Mouse (Mus musculus): ENCODE data around the gene Aco1. TPM values are rescaled to one million over a fixed set of nuclear protein-coding genes. Genes with fewer than 3 reads are reported as not detected.

Aco1 gene
- polyA plus RNA-seq, 1 experiment from 2014 or later = 72.8 TPM

GRCm38 (mm10) chr4:40154751-40155150, 11.9 kb downstream of the Aco1 start:
- no peaks in the 10 kb centered on the region for H3K27me3 ChIP-seq (ENCODE audit: control insufficient read depth, insufficient read depth, low read length)
- no peak overlapping the region for H3K4me3 ChIP-seq (ENCODE audit: low read length)
- H3K9ac ChIP-seq (ENCODE audit: low read depth, low read length) = no peak overlapping the region
- H3K36me3 ChIP-seq (ENCODE audit: control insufficient read depth, insufficient read depth, low read length) = no peaks in the 10 kb centered on the region
- ATAC-seq (ENCODE audit: low FRiP score, low TSS enrichment) = no peak
- peaks cover 7% of the 10 kb centered on the region; the same call in 1 of the 2 replicates for H3K4me1 ChIP-seq (ENCODE audit: control insufficient read depth, insufficient read depth, low read length)
- H3K27ac ChIP-seq (ENCODE audit: low read depth, low read length) = no peak overlapping the region
- WGBS = 89% methylated on average over 4 of the region's 4 CpGs
- no peak overlapping the region for H3K4me2 ChIP-seq (replicated peaks; ENCODE audit: low read depth, low read length)
- H3K9me3 ChIP-seq (ENCODE audit: control insufficient read depth, low read length) = no peaks in the 10 kb centered on the region

GRCm38 (mm10) chr4:40155467-40155999, 12.7 kb downstream of the Aco1 start:
- H3K27ac ChIP-seq (ENCODE audit: low read depth, low read length) = no peak overlapping the region
- H3K4me3 ChIP-seq (ENCODE audit: low read length) = no peak overlapping the region
- peak; percentile 85 for ATAC-seq (ENCODE audit: low FRiP score, low TSS enrichment)
- H3K9ac ChIP-seq (ENCODE audit: low read depth, low read length) = no peak overlapping the region
- 63% methylated on average over 13 of the region's 13 CpGs for WGBS
- H3K4me1 ChIP-seq (ENCODE audit: control insufficient read depth, insufficient read depth, low read length) = peaks cover 7% of the 10 kb centered on the region; the same call in 1 of the 2 replicates
- H3K4me2 ChIP-seq (replicated peaks; ENCODE audit: low read depth, low read length) = no peak overlapping the region
- H3K36me3 ChIP-seq (ENCODE audit: control insufficient read depth, insufficient read depth, low read length) = no peaks in the 10 kb centered on the region
- no peaks in the 10 kb centered on the region for H3K9me3 ChIP-seq (ENCODE audit: control insufficient read depth, low read length)
- H3K27me3 ChIP-seq (ENCODE audit: control insufficient read depth, insufficient read depth, low read length) = no peaks in the 10 kb centered on the region

- no peak overlapping the region for H3K9ac ChIP-seq (ENCODE audit: low read depth, low read length)
- no peaks in the 10 kb centered on the region for H3K36me3 ChIP-seq (ENCODE audit: control insufficient read depth, insufficient read depth, low read length)
- WGBS = 69% methylated on average over 2 of the region's 2 CpGs
- no peak overlapping the region for H3K4me2 ChIP-seq (replicated peaks; ENCODE audit: low read depth, low read length)
- peaks cover 7% of the 10 kb centered on the region; the same call in 1 of the 2 replicates for H3K4me1 ChIP-seq (ENCODE audit: control insufficient read depth, insufficient read depth, low read length)
- H3K27ac ChIP-seq (ENCODE audit: low read depth, low read length) = no peak overlapping the region; the same call in 1 of the 2 replicates
- no peaks in the 10 kb centered on the region for H3K27me3 ChIP-seq (ENCODE audit: control insufficient read depth, insufficient read depth, low read length)
- no peak for ATAC-seq (ENCODE audit: low FRiP score, low TSS enrichment)
- no peaks in the 10 kb centered on the region for H3K9me3 ChIP-seq (ENCODE audit: control insufficient read depth, low read length)
- H3K4me3 ChIP-seq (ENCODE audit: low read length) = no peak overlapping the region
Observed at GRCm38 (mm10) chr4:40156153-40156552, 13.3 kb downstream of the Aco1 start.

- no peak for ATAC-seq (ENCODE audit: low FRiP score, low TSS enrichment)
- whole genome bisulfite sequencing = 82% methylated on average over 18 of the region's 18 CpGs
- Histone ChIP-seq H3K36me3 (ENCODE audit: control insufficient read depth, insufficient read depth, low read length) (no peaks in the 10 kb centered on the region), H3K4me2 (replicated peaks; ENCODE audit: low read depth, low read length) (no peak overlapping the region), H3K9ac (ENCODE audit: low read depth, low read length) (no peak overlapping the region), H3K9me3 (ENCODE audit: control insufficient read depth, low read length) (no peaks in the 10 kb centered on the region), H3K27me3 (ENCODE audit: control insufficient read depth, insufficient read depth, low read length) (no peaks in the 10 kb centered on the region), H3K27ac (ENCODE audit: low read depth, low read length) (peak overlapping the region; percentile 7; the same call in 1 of the 2 replicates), H3K4me3 (ENCODE audit: low read length) (no peak overlapping the region), H3K4me1 (ENCODE audit: control insufficient read depth, insufficient read depth, low read length) (peaks cover 7% of the 10 kb centered on the region; the same call in 1 of the 2 replicates)
Observed at GRCm38 (mm10) chr4:40156582-40157499, 14.0 kb downstream of the Aco1 start.

GRCm38 (mm10) chr4:40157500-40158223, 14.8 kb downstream of the Aco1 start:
- H3K4me2 ChIP-seq (replicated peaks; ENCODE audit: low read depth, low read length) = no peak overlapping the region
- H3K4me1 ChIP-seq (ENCODE audit: control insufficient read depth, insufficient read depth, low read length) = peaks cover 7% of the 10 kb centered on the region; the same call in 1 of the 2 replicates
- no peaks in the 10 kb centered on the region for H3K36me3 ChIP-seq (ENCODE audit: control insufficient read depth, insufficient read depth, low read length)
- 80% methylated on average over 5 of the region's 5 CpGs for WGBS
- no peak overlapping the region for H3K9ac ChIP-seq (ENCODE audit: low read depth, low read length)
- no peaks in the 10 kb centered on the region for H3K27me3 ChIP-seq (ENCODE audit: control insufficient read depth, insufficient read depth, low read length)
- no peak overlapping the region for H3K27ac ChIP-seq (ENCODE audit: low read depth, low read length)
- no peak for ATAC-seq (ENCODE audit: low FRiP score, low TSS enrichment)
- no peaks in the 10 kb centered on the region for H3K9me3 ChIP-seq (ENCODE audit: control insufficient read depth, low read length)
- no peak overlapping the region for H3K4me3 ChIP-seq (ENCODE audit: low read length)

GRCm38 (mm10) chr4:40158224-40158540, 15.3 kb downstream of the Aco1 start:
- Histone ChIP-seq H3K9me3 (ENCODE audit: control insufficient read depth, low read length) (no peaks in the 10 kb centered on the region), H3K9ac (ENCODE audit: low read depth, low read length) (no peak overlapping the region), H3K36me3 (ENCODE audit: control insufficient read depth, insufficient read depth, low read length) (no peaks in the 10 kb centered on the region), H3K27ac (ENCODE audit: low read depth, low read length) (no peak overlapping the region), H3K27me3 (ENCODE audit: control insufficient read depth, insufficient read depth, low read length) (no peaks in the 10 kb centered on the region), H3K4me3 (ENCODE audit: low read length) (no peak overlapping the region), H3K4me2 (replicated peaks; ENCODE audit: low read depth, low read length) (no peak overlapping the region), H3K4me1 (ENCODE audit: control insufficient read depth, insufficient read depth, low read length) (peaks cover 7% of the 10 kb centered on the region; the same call in 1 of the 2 replicates)
- no peak for ATAC-seq (ENCODE audit: low FRiP score, low TSS enrichment)
- WGBS = 95% methylated on average over 5 of the region's 5 CpGs

- no peak for ATAC-seq (ENCODE audit: low FRiP score, low TSS enrichment)
- no peaks in the 10 kb centered on the region for H3K9me3 ChIP-seq (ENCODE audit: control insufficient read depth, low read length)
- no peaks in the 10 kb centered on the region for H3K27me3 ChIP-seq (ENCODE audit: control insufficient read depth, insufficient read depth, low read length)
- H3K4me2 ChIP-seq (replicated peaks; ENCODE audit: low read depth, low read length) = no peak overlapping the region
- H3K36me3 ChIP-seq (ENCODE audit: control insufficient read depth, insufficient read depth, low read length) = peaks cover 7% of the 10 kb centered on the region; the same call in 1 of the 2 replicates
- H3K4me1 ChIP-seq (ENCODE audit: control insufficient read depth, insufficient read depth, low read length) = peaks cover 7% of the 10 kb centered on the region; the same call in 1 of the 2 replicates
- H3K9ac ChIP-seq (ENCODE audit: low read depth, low read length) = no peak overlapping the region
- no peak overlapping the region for H3K4me3 ChIP-seq (ENCODE audit: low read length)
- 94% methylated on average over 8 of the region's 8 CpGs for WGBS
- no peak overlapping the region for H3K27ac ChIP-seq (ENCODE audit: low read depth, low read length)
Observed at GRCm38 (mm10) chr4:40160591-40161434, 17.9 kb downstream of the Aco1 start.

- peaks cover 26% of the 10 kb centered on the region for H3K36me3 ChIP-seq (ENCODE audit: control insufficient read depth, insufficient read depth, low read length)
- no peak for ATAC-seq (ENCODE audit: low FRiP score, low TSS enrichment)
- H3K27ac ChIP-seq (ENCODE audit: low read depth, low read length) = no peak overlapping the region
- WGBS = 86% methylated on average over 10 of the region's 10 CpGs
- no peaks in the 10 kb centered on the region for H3K27me3 ChIP-seq (ENCODE audit: control insufficient read depth, insufficient read depth, low read length)
- no peaks in the 10 kb centered on the region for H3K9me3 ChIP-seq (ENCODE audit: control insufficient read depth, low read length)
- H3K9ac ChIP-seq (ENCODE audit: low read depth, low read length) = no peak overlapping the region
- H3K4me1 ChIP-seq (ENCODE audit: control insufficient read depth, insufficient read depth, low read length) = no peaks in the 10 kb centered on the region
- H3K4me2 ChIP-seq (replicated peaks; ENCODE audit: low read depth, low read length) = no peak overlapping the region
- no peak overlapping the region for H3K4me3 ChIP-seq (ENCODE audit: low read length)
Observed at GRCm38 (mm10) chr4:40163646-40164045, 20.8 kb downstream of the Aco1 start.

All from kidney, embryonic 14.5 days (tissue).